Mouse (Mus musculus) mouse embryonic stem cell (cell line): ENCODE measurements around the gene Qpctl.

Source experiments
- in situ Hi-C, 2 experiments: fragments of 300-500 bp; cut with MboI; formaldehyde crosslinking; loops; 1 replicate in 1 of 2; 3 replicates in 1 of 2; pipeline ENCODE4 v1.14.3; 2019 to 2020; ENCODE audit warnings: low sequenced_read_pairs in 2 of 2, low pct_unique_long_range_greater_than_20kb in 1 of 2, mixed read lengths in 1 of 2; ENCODE audit not compliant: unreplicated experiment in 1 of 2

Qpctl gene

DNA sequence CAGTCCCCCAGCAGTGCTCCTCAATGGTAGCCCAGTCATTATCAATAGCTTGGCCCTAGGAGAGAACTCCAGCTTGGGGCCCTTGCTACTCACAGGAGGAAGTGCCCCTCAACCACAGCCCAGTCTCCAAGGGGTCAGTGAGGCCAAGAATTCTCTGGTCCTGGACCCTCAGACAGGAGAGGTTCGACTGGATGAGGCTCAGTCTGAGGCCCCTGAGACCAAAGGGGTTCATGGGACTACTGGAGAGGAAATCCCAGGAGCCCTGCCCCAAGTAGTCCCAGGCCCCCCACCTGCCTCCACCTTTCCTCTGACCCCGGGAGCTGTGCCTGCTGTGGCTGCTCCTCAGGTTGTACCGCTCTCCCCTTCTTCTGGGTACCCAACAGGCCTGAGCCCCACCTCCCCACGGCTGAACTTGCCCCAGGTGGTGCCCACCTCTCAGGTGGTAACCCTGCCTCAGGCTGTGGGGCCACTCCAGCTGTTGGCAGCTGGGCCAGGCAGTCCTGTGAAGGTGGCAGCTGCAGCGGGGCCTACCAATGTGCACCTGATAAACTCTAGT is 52.6 kb downstream of the Qpctl start:
- in situ Hi-C loops: no loop called here

GRCm38 (mm10) chr7:19095751-19096110 is 53.4 kb downstream of the Qpctl start:
- in situ Hi-C loops: no loop called here

DNA sequence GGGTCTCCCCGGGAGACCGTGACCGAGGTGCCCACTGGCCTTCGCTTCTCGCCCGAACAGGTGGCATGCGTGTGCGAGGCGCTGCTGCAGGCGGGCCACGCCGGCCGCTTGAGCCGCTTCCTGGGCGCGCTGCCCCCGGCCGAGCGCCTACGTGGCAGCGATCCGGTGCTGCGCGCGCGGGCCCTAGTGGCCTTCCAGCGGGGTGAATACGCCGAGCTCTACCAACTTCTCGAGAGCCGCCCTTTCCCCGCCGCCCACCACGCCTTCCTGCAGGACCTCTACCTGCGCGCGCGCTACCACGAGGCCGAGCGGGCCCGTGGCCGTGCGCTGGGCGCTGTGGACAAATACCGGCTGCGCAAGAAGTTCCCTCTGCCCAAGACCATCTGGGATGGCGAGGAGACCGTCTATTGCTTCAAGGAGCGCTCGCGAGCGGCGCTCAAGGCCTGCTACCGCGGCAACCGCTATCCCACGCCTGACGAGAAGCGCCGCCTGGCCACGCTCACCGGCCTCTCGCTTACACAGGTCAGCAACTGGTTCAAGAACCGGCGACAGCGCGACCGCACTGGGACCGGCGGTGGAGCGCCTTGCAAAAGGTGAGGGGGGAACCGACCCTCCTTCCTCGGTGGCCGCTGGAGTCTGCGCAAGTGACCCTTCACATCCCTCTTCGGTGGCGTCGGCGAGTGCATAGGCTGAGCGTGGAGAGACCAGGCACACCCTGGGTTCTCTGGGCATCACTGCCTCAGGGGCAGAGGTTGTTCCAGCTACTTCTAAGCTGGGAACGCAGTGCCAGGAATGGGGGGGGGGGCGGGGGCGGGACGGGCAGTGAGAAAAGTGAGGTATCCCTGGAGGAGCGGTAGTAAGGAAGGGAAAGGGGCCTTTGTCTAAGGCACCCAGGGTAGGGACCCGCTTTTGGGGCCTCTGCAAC is 54.0 kb downstream of the Qpctl start:
- in situ Hi-C loops: no loop called here

- in situ Hi-C loops: no loop called here
Observed at GRCm38 (mm10) chr7:19094471-19094825, 54.6 kb downstream of the Qpctl start, which contains the start of gene Six5. TSS of gene Six5 (plus strand) at chr7:19094594.

DNA sequence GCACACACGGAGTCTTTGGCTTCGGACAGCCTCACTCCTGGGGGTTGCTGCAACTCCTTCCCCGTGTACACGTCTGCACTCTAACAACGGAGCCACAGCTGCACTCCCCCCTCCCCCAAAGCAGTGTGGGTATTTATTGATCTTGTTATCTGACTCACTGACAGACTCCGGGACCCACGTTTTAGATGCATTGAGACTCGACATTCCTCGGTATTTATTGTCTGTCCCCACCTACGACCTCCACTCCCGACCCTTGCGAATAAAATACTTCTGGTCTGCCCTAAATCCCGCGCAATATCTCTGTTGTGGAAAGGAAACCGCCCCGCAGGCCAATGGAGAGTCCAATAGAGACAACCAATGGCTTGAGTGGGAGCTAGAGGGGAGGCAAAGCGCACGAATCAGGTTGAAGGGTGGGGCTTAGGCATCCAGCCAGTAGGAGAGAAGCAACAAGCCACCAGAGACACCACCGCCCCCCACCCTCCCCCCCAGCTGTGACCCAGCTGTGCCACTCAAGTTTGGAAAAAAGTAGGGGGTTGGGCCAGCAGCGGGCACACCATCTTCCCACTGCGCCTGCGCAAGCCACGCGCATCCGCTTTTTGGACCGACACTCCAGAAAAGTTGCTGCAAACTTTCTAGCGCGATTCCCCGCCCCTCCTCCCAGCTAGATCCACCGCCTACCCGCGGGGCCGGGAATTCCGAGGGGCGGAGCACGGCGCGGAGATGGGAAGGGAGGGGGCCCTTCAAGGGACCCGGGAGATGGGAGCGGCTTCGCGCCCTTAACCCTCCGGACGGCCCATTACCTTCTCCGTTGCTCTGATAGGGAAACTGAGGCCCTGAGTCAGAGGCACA is 55.3 kb downstream of the Qpctl start:
- in situ Hi-C loops: no loop called here

DNA sequence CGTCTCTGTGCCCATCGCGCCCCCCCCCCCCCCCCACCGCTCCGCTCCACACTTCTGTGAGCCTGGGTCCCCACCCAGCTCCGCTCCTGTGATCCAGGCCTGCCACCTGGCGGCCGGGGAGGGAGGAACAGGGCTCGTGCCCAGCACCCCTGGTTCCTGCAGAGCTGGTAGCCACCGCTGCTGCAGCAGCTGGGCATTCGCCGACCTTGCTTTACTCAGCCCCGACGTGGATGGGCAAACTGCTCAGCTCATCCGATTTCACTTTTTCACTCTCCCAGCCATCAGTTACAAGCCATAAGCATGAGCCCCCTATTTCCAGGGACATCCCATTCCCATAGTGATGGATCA is 55.9 kb downstream of the Qpctl start:
- in situ Hi-C loops: no loop called here

DNA sequence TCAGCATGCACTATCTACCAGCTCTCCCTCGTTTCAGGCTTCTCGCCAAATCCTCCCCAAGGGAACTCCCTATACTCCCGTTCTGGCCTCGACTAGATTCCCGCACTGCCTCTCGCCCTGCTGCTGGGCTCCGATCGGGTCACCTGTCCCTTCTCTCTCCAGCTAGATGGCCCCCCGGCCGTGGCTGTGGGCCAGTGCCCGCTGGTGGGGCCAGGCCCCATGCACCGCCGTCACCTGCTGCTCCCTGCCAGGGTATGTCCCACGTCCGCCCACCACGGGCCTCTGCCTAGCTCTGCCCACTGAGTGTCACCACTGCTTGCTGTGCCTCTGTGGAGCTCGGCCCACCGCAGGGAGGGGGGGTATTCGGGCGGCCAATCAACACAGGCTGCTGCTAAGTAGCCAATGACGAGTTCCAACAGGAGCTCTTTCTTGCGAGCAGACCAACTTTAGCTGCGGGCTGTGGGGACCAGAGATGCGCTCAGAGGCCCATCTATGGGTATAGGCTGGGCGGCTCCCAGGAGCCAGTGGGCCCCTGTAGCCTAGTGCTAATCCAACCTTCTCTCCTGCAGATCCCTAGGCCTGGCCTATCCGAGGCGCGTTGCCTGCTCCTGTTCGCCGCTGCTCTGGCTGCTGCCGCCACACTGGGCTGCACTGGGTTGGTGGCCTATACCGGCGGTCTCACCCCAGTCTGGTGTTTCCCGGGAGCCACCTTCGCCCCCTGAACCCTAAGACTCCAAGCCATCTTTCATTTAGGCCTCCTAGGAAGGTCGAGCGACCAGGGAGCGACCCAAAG is 56.5 kb downstream of the Qpctl start:
- in situ Hi-C loops: no loop called here

- in situ Hi-C loops: no loop called here
Observed at GRCm38 (mm10) chr7:19091913-19092312, 57.2 kb downstream of the Qpctl start.
